Mouse (Mus musculus): ENCODE measurements around the gene Mtmr12.

- no peak for TF ChIP-seq GATA1 (IDR thresholded peaks at IDR 0.05; ENCODE audit: borderline replicate concordance, low read length)
- TF ChIP-seq FLI1 (IDR thresholded peaks at IDR 0.05; ENCODE audit: low read length) = no peak
These were observed 80.1 kb downstream of the Mtmr12 start for GRCm38 (mm10) chr15:12284794-12285534.
